In the genomic region with DNA sequence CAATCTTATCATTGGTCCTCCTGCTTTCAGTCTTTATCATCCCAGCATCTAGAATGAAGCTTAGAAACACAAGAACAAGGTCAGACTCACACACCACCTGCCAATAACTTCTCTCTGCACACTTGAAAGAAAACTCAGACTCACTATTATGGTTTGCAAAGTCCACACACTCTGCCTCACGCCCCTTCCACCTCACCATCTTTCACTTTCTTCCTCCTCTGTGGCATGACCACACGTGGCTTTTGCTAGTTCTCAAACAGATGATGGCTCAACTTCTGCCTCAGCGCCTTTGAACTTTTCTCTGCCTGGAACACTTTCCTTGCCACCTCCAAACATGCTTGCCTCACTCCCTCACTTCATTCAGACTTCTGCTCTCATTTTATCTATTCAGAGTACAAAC, we compare ENCODE assay signal across 23 mouse cellular contexts. TPM values are rescaled to one million over a fixed set of nuclear protein-coding genes. Genes with fewer than 3 reads are reported as not detected.
A peak's percentile ranks its signal among the peaks of the same experiment; 100 is the strongest.
DNase-seq lines count a peak whose midpoint lies in the region; ATAC-seq and TF ChIP-seq lines count a peak whose summit lies in the region.
"Had no signal": no experiment of that assay in that cellular context is flagged by ENCODE, and none has a peak within 500 bp of the region (broad histone marks: within the 10 kb centered on the region; RNA-seq: fewer than 3 reads in every experiment).

No protein-coding gene starts in this region.

- no peak overlapping the region for H3K9ac ChIP-seq in intestine, embryonic 15.5 days
- H3K9ac ChIP-seq in hindbrain, embryonic 16.5 days (ENCODE audit: low read depth, low read length): no peak overlapping the region
- H3K9ac ChIP-seq: embryonic facial prominence, embryonic 15.5 days; heart, embryonic 15.5 days; hindbrain, embryonic 15.5 days had no signal

- no peaks in the 10 kb centered on the region for H3K36me3 ChIP-seq in intestine, embryonic 15.5 days
- H3K36me3 ChIP-seq in kidney, adult 2 months (ENCODE audit: control insufficient read depth, insufficient read depth, low read length): no peaks in the 10 kb centered on the region
- H3K36me3 ChIP-seq in hindbrain, embryonic 16.5 days (ENCODE audit: control insufficient read depth, insufficient read depth, low read length): no peaks in the 10 kb centered on the region
- H3K36me3 ChIP-seq: embryonic facial prominence, embryonic 15.5 days; forebrain, embryonic 10.5 days; heart, embryonic 15.5 days; hindbrain, embryonic 15.5 days had no signal

- TF ChIP-seq POLR2A in kidney, adult 2 months (IDR thresholded peaks at IDR 0.05; ENCODE audit: low read depth, low read length): no peak

- H3K27ac ChIP-seq in intestine, embryonic 15.5 days: no peak overlapping the region
- no peak overlapping the region for H3K27ac ChIP-seq in kidney, adult 2 months (ENCODE audit: insufficient read depth, low read depth, low read length)
- H3K27ac ChIP-seq in hindbrain, embryonic 16.5 days (ENCODE audit: low read depth, low read length): no peak overlapping the region
- H3K27ac ChIP-seq: embryonic facial prominence, embryonic 15.5 days; forebrain, embryonic 10.5 days; heart, adult 2 months; heart, embryonic 15.5 days; hindbrain, embryonic 15.5 days had no signal

- intact Hi-C loops in heart, postnatal 10 days (cut with DNase I): no loop called here

- DNase-seq in spleen, postnatal 36 days (ENCODE audit: low spot score in 2 of 2): peak; percentile 30 to 34
- no peak for DNase-seq in spleen, postnatal 14 days (ENCODE audit: low spot score in 2 of 2)
- no peak for DNase-seq in kidney, adult 2 months
- no peak for DNase-seq in heart, postnatal 10 days
- no peak for DNase-seq in thymus, postnatal 10 days (ENCODE audit: low spot score in 2 of 2)
- DNase-seq: adrenal gland, adult 8-10 months; adrenal gland, postnatal 36 days; cerebellum, adult 18-20 months; cerebellum, postnatal 10 days; embryo, embryonic 11 days; gastrocnemius, postnatal 10 days; heart, adult 2 months had no signal

- no peak overlapping the region for H3K4me2 ChIP-seq in intestine, embryonic 15.5 days (replicated peaks)
- no peak overlapping the region for H3K4me2 ChIP-seq in hindbrain, embryonic 16.5 days (ENCODE audit: low read length)
- H3K4me2 ChIP-seq: embryonic facial prominence, embryonic 15.5 days; heart, embryonic 11.5 days; heart, embryonic 15.5 days; hindbrain, embryonic 15.5 days had no signal

- H3K27me3 ChIP-seq in intestine, embryonic 15.5 days (replicated peaks): no peaks in the 10 kb centered on the region
- H3K27me3 ChIP-seq in kidney, adult 2 months (replicated peaks; ENCODE audit: control insufficient read depth, insufficient read depth, low read length): no peaks in the 10 kb centered on the region
- no peaks in the 10 kb centered on the region for H3K27me3 ChIP-seq in hindbrain, embryonic 16.5 days (replicated peaks; ENCODE audit: control insufficient read depth, insufficient read depth, low read length)
- H3K27me3 ChIP-seq: embryonic facial prominence, embryonic 15.5 days; heart, embryonic 15.5 days; hindbrain, embryonic 15.5 days had no signal

- H3K4me1 ChIP-seq in intestine, embryonic 15.5 days (replicated peaks): no peaks in the 10 kb centered on the region
- no peaks in the 10 kb centered on the region for H3K4me1 ChIP-seq in kidney, adult 2 months (ENCODE audit: control insufficient read depth, insufficient read depth, low read length)
- no peaks in the 10 kb centered on the region for H3K4me1 ChIP-seq in hindbrain, embryonic 16.5 days (ENCODE audit: control insufficient read depth, insufficient read depth, low read depth, low read length)
- H3K4me1 ChIP-seq: embryonic facial prominence, embryonic 15.5 days; forebrain, embryonic 10.5 days; heart, embryonic 15.5 days; hindbrain, embryonic 15.5 days had no signal

- 0 out of 2 replicates have a peak, but pooled peaks have one; percentile 45 for ATAC-seq in intestine, embryonic 15.5 days
- ATAC-seq in megakaryocyte progenitor cell, adult 5-6 weeks (replicated peaks; ENCODE audit: poor library complexity): peak; percentile 65
- ATAC-seq in hindbrain, embryonic 16.5 days: no peak
- ATAC-seq: forebrain, embryonic 16.5 days; inflammation-experienced regulatory T-cells, adult 6 months had no signal

- H3K9me3 ChIP-seq in intestine, embryonic 15.5 days: no peaks in the 10 kb centered on the region
- no peaks in the 10 kb centered on the region for H3K9me3 ChIP-seq in hindbrain, embryonic 16.5 days (ENCODE audit: control insufficient read depth, low read length)
- H3K9me3 ChIP-seq: embryonic facial prominence, embryonic 15.5 days; forebrain, embryonic 10.5 days; heart, embryonic 15.5 days; hindbrain, embryonic 15.5 days had no signal

- TF ChIP-seq CTCF in kidney, adult 2 months (conservative IDR thresholded peaks at IDR 0.05; ENCODE audit: insufficient read depth, insufficient read length, low read depth, low read length): no peak

- 57% methylated on average over 3 of the region's 3 CpGs for WGBS in intestine, embryonic 15.5 days
- WGBS in kidney, adult 2 months: 73% methylated on average over 3 of the region's 3 CpGs
- WGBS in hindbrain, embryonic 16.5 days: 67% methylated on average over 3 of the region's 3 CpGs

- H3K4me3 ChIP-seq in intestine, embryonic 15.5 days (replicated peaks): no peak overlapping the region
- H3K4me3 ChIP-seq in kidney, adult 2 months (ENCODE audit: insufficient read depth, low read depth, low read length): no peak overlapping the region
- no peak overlapping the region for H3K4me3 ChIP-seq in hindbrain, embryonic 16.5 days (ENCODE audit: low read length)
- H3K4me3 ChIP-seq: embryonic facial prominence, embryonic 15.5 days; erythroblast, embryonic 14.5 days; forebrain, embryonic 10.5 days; heart, adult 2 months; heart, embryonic 15.5 days; hindbrain, embryonic 15.5 days had no signal

RNA-seq across cellular contexts. Expression of a gene that starts 11.7 kb away (rescaled TPM):
- 31.3 and 37.0 TPM in 2 replicates for polyA plus RNA-seq in intestine, embryonic 15.5 days (2015; fragmentation: Nextera tagmentation; extraction: Ambion mirVana)
- total RNA-seq in megakaryocyte progenitor cell, adult 5-6 weeks (2015): 53.9 and 54.8 TPM in 2 replicates
- 50.3 and 80.3 TPM in 2 replicates for total RNA-seq in megakaryocyte progenitor cell, adult 5-6 weeks (2017)
- 5.0 and 6.8 TPM in 2 replicates for polyA plus RNA-seq in kidney, adult 2 months (2012; rRNA removed)
- 10 to 100 TPM; 22.7 to 23.7 TPM for total RNA-seq in heart, postnatal 10 days (2021)
- 94.9 and 96.0 TPM in 2 replicates for polyA plus RNA-seq in hindbrain, embryonic 16.5 days (2015; fragmentation: Nextera tagmentation; extraction: Ambion mirVana)

Comparison
In these comparisons a context has a peak if more than half of its experiments do, and no peak if none do; other contexts are left out.
1. DNase-seq: peak in spleen, postnatal 36 days (2 of 2); none in spleen, postnatal 14 days (0 of 2), kidney, adult 2 months (single experiment), heart, postnatal 10 days (0 of 2) and thymus, postnatal 10 days (0 of 2).